Mouse (Mus musculus) C2C12 (cell line): ENCODE results near the gene Tm6sf1. TPM values are rescaled to one million over a fixed set of nuclear protein-coding genes. Genes with fewer than 3 reads are reported as not detected.

Source experiments
- H3K27me3 ChIP-seq: one replicate; pipeline ENCODE4 v1.6.1; 2011; ENCODE audit not compliant: control insufficient read depth, insufficient read depth, insufficient read length
- H3K36me3 ChIP-seq: one replicate; pipeline ENCODE4 v1.6.1; 2011; ENCODE audit not compliant: control insufficient read depth, insufficient read depth
- H3K4me3 ChIP-seq: one replicate; pipeline ENCODE4 v1.5.1; 2011; ENCODE audit warnings: mild to moderate bottlenecking, control low read depth; ENCODE audit not compliant: poor library complexity, insufficient read depth, severe bottlenecking
- H3K79me2 ChIP-seq: one replicate; pipeline ENCODE4 v1.6.1; 2011; ENCODE audit not compliant: control insufficient read depth, insufficient read depth
- H3K79me3 ChIP-seq: one replicate; pipeline ENCODE4 v1.6.1; 2011; ENCODE audit warnings: low read depth, control low read depth
- H3ac ChIP-seq: one replicate; pipeline ENCODE3; 2011; ENCODE audit warnings: low read depth; ENCODE audit not compliant: control insufficient read depth, insufficient read length
- CEBPB ChIP-seq: IDR thresholded peaks from one replicate; pipeline ENCODE4 v1.6.1; 2011; ENCODE audit warnings: low read depth, mild to moderate bottlenecking, control low read depth, moderate library complexity
- CTCF ChIP-seq: IDR thresholded peaks from one replicate; pipeline ENCODE4 v1.5.1; 2011; ENCODE audit not compliant: control insufficient read depth, insufficient read depth, insufficient read length
- FOSL1 ChIP-seq: IDR thresholded peaks from one replicate; pipeline ENCODE4 v1.8.0; 2011; ENCODE audit warnings: mild to moderate bottlenecking, low read length; ENCODE audit not compliant: poor library complexity, insufficient read depth, severe bottlenecking
- MAX ChIP-seq: IDR thresholded peaks from one replicate; pipeline ENCODE4 v1.6.1; 2011; ENCODE audit warnings: mild to moderate bottlenecking, control low read depth
- MYOD1 ChIP-seq: IDR thresholded peaks from one replicate; pipeline ENCODE4 v1.6.1; 2011; ENCODE audit warnings: low read depth; ENCODE audit not compliant: control insufficient read depth, insufficient read length
- MYOG ChIP-seq: IDR thresholded peaks from one replicate; pipeline ENCODE4 v1.6.1; 2011; ENCODE audit not compliant: control insufficient read depth, insufficient read length; ENCODE audit errors: extremely low read depth
- USF1 ChIP-seq: IDR thresholded peaks from one replicate; pipeline ENCODE4 v1.6.1; 2011; ENCODE audit warnings: low read depth, mild to moderate bottlenecking, control low read depth, moderate library complexity
- long read RNA-seq, 2 experiments: library from polyadenylated mRNA; unstranded; transcript quantifications; one replicate each; pipeline ENCODE4 v2.0.0; 2019 to 2020
- polyA plus RNA-seq: library from polyadenylated mRNA; unstranded; fragments of >200 nt; fragmentation: generic; extraction: Trizol; gene quantifications from one replicate; pipeline ENCODE4 v1.2.1, GENCODE M21; 2012; ENCODE audit warnings: missing spikeins

Gene Tm6sf1
- 0.05 TPM for polyA plus RNA-seq
- long read RNA-seq, experiment 1, result 0 reads
- long read RNA-seq, experiment 2, result 0 reads

DNA sequence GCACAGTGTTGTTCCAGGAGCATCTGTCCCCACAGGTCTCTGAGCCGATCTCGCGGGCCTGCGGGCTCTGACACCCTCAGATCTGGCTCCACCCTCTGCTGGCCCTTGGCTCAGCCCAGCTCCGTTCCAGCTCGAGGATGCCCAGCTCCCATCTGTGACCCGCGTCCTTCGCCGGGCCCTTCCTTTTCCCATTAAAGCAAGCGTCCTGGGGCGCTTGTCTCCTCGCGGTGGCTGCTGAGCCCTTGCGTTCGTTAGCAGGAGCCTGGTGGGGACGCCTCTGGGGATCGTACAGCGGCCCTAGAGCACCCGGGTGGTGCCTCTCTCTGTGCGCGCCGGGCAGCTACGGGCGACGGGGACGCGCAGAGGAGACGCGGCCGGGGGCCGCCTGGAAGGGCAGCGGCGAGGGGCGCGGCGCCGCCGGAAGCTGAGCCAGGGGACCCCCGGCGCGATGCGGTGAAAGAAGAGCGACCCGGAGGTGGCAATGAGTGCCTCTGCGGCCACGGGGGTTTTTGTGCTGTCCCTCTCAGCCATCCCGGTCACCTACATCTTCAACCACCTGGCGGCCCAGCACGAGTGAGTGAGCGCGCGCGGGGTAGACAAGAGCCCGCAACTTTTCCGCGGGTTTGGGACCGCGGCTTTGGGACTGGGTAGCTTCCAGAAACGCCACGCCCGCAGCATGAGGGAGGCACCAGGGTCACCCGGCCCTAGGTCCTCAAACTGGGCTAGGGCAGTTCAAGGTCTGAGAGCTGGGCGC lies at the start of gene Tm6sf1:
Tm6sf1 (plus strand) TSS at position 34 of the 754 bp plus-strand sequence.
- H3K79me2 ChIP-seq, result no peaks in the 10 kb centered on the region

DNA sequence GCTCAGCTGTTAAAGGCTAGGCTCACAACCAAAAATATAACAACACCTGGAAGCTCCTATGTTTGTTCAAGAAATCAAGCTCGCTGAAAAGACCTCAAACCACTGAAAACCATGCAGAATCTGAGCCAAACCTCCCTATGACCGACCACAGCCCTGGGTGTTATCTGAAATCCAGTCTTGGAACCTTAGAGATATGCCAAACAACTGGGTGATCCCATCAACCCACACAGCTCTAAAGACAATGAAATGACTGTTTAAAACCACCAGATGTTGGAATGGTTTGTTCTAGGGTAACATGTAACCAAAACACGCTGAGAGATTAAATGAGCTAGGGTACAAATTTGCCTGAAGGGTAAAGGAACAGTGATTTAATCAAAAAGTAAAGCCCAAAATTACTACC lies 33.9 kb upstream of the Tm6sf1 start:
- TF ChIP-seq CTCF, result no peak
- no peak for TF ChIP-seq MYOG
- TF ChIP-seq FOSL1, result no peak
- no peak for TF ChIP-seq USF1
- TF ChIP-seq MAX, result no peak
- no peak for TF ChIP-seq CEBPB
- TF ChIP-seq MYOD1, result no peak
- Histone ChIP-seq H3ac (no peak overlapping the region), H3K79me2 (peaks cover 71% of the 10 kb centered on the region), H3K79me3 (peaks cover 59% of the 10 kb centered on the region), H3K27me3 (no peaks in the 10 kb centered on the region), H3K4me3 (no peak overlapping the region), H3K36me3 (no peaks in the 10 kb centered on the region)

More for the DNA sequence above, at the start of gene Tm6sf1:
- no peaks in the 10 kb centered on the region for H3K36me3 ChIP-seq
- H3K27me3 ChIP-seq, result peaks cover 43% of the 10 kb centered on the region
- H3K79me3 ChIP-seq, result no peaks in the 10 kb centered on the region
- no peak within 1 kb of the TSS for H3ac ChIP-seq
- no peak within 1 kb of the TSS for H3K4me3 ChIP-seq
- TF ChIP-seq CTCF (no peak), CEBPB (no peak), MYOG (no peak), MYOD1 (no peak), FOSL1 (no peak), MAX (no peak), USF1 (no peak)

DNA sequence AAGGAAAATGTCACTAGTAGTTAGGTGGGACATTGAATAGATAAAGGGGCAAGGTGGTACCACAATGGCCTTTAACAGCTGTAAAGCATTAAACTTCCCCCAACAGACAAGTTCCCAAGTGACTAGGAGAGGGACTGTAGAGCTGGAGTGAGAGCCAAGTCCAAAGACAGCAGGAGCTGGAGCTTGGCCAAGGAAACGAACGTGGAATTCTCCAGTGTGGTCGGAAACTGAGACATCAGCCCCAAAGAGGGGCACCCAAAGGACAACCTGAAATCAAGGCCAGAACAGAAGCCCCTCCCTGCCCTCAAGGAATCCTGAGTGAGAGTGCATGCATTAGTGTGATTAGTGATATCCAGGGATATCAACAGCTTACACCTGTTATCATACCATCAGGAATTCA lies 33.4 kb upstream of the Tm6sf1 start:
- no peak overlapping the region for H3K4me3 ChIP-seq
- peaks cover 71% of the 10 kb centered on the region for H3K79me2 ChIP-seq
- no peaks in the 10 kb centered on the region for H3K36me3 ChIP-seq
- no peaks in the 10 kb centered on the region for H3K27me3 ChIP-seq
- H3K79me3 ChIP-seq, result peaks cover 59% of the 10 kb centered on the region
- no peak overlapping the region for H3ac ChIP-seq
- TF ChIP-seq MYOD1 (no peak), CTCF (no peak), FOSL1 (no peak), MYOG (no peak), CEBPB (no peak), MAX (no peak), USF1 (no peak)

DNA sequence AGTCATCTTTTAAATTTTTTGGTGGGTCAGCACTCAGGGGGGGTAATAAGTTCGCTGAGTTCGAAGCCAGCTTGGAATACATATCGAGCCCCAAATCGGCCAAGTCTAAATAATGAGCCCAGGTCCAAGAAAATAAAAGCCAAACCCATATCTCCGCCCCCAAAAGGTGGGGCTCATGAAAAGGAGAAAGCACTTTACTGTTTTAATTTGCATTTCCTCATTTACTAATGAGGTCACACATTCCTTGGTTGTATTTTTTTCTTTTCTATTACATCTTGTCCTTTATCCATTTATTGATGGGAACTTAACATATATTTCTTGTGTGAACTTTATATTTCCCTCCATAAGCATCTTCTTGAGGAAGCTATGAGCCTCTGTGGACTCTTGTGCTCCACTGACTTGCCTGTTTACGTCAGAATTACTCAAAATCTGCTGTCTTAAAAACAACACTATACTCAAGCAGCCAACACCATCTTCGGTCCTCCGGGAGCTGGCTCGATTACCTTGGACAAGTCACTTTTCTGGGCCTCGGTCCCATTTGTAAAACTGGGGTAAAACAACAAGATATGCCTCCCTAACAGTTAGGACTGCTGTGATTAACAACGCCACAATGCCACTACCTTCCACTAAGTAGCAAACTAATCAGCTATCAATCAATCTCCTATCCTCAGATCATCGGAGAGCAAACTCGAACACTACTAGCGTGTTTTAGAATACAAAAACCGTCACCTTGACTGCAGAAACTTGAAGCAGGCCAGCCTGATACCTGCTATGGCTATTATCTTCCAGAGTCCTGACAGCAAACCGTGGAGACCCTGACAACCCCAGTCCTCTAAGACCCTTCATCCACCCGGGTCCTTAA lies 30.8 kb upstream of the Tm6sf1 start:
- peaks cover 60% of the 10 kb centered on the region for H3K79me2 ChIP-seq
- H3K27me3 ChIP-seq, result no peaks in the 10 kb centered on the region
- peak overlapping the region; percentile 56 for H3K4me3 ChIP-seq
- peak overlapping the region; percentile 100 for H3ac ChIP-seq
- H3K36me3 ChIP-seq, result no peaks in the 10 kb centered on the region
- TF ChIP-seq FOSL1 (no peak), MAX (no peak)
- H3K79me3 ChIP-seq, result peaks cover 50% of the 10 kb centered on the region

DNA sequence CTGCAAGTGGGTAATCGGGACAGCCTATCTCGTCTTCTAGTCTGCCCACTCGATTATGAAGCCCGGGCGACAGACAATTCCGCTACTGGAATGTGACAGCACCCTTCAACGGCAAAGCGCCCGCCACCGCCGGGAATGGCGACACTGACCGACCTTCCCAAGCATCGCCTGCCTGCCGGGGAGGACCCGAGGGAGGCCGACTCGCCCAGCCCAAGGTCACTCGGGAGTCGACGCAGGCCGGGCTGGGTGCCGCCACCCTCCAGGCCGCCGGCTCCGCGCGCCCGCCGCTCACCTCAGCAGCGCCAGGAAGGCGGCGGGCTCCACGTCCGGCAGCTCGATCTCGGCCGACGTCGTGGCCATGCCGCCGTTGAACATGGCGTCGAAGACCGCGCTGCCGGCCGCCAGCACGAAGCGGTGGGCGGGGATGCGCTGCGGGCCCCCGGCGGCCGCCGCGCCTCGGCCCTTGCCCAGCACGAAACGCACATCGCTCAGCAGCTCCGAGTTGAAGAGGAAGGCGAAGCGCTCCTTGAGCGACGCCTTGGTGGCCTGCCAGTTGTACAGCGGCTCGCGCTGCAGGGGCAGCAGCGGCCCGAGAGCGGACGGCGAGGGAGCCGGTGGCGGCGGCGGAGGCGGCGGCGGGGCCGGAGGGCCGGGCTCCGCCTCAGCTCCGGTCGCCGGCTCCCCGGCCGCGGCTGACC lies 30.0 kb upstream of the Tm6sf1 start:
- TF ChIP-seq CTCF, result no peak
- TF ChIP-seq CEBPB, result no peak
- TF ChIP-seq MYOG, result no peak
- TF ChIP-seq FOSL1, result no peak
- no peak for TF ChIP-seq MAX
- TF ChIP-seq MYOD1, result no peak
- no peak for TF ChIP-seq USF1
- H3K27me3 ChIP-seq, result no peaks in the 10 kb centered on the region
- H3K79me2 ChIP-seq, result peaks cover 52% of the 10 kb centered on the region
- H3K4me3 ChIP-seq, result peak overlapping the region; percentile 56
- H3ac ChIP-seq, result peak overlapping the region; percentile 100
- H3K79me3 ChIP-seq, result peaks cover 42% of the 10 kb centered on the region
- no peaks in the 10 kb centered on the region for H3K36me3 ChIP-seq

DNA sequence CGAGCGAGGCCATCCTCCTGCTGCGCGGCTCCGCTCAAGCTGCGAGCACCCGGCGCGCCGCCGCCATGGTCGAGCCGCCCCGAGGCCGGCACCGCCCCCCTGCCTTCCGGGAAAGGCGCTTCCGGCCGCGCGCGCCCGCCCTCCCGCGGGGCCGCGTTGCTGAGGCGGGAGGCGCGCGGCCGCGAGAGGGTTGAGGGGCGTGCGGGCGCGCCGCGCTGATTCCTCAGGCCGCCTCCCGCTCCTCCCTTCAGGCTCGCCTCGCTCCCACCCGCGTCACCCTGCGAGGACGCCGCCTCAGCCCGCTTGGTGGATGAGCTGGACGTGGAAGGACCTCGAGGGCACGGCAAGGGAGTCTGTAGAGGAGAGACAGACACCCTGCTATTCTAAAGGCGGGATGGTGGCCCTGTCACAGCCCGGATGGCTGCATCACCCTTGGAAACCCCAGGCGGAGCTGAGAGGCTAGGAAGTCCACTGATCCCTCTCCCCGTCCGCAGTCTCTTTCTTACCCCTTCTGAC lies 29.4 kb upstream of the Tm6sf1 start, which contains the start of gene Btbd1:
Btbd1 (minus strand) TSS at position 53 of the 516 bp plus-strand sequence.
- TF ChIP-seq MAX (peak; percentile 11), USF1 (no peak), MYOD1 (no peak), MYOG (no peak), CTCF (no peak), CEBPB (no peak)
- Histone ChIP-seq H3K4me3 (peak within 1 kb of the TSS; percentile 56), H3K36me3 (no peaks in the 10 kb centered on the region), H3K79me2 (peaks cover 46% of the 10 kb centered on the region), H3K27me3 (no peaks in the 10 kb centered on the region), H3K79me3 (peaks cover 37% of the 10 kb centered on the region), H3ac (peak within 1 kb of the TSS; percentile 100)
